Mouse (Mus musculus) R1 (cell line): Measurements from ENCODE around the gene Pdlim5.
A peak's percentile ranks its signal among the peaks of the same experiment; 100 is the strongest.

ENCODE experiments used
- DNase-seq: peaks from one replicate; pipeline ENCODE4 v3.0.0-alpha.2; 2018; ENCODE audit warnings: low read depth, low spot score

The Pdlim5 gene

GRCm38 (mm10) chr3:142339440-142340251 is 55.9 kb downstream of the Pdlim5 start:
- DNase-seq, result no peak

DNA sequence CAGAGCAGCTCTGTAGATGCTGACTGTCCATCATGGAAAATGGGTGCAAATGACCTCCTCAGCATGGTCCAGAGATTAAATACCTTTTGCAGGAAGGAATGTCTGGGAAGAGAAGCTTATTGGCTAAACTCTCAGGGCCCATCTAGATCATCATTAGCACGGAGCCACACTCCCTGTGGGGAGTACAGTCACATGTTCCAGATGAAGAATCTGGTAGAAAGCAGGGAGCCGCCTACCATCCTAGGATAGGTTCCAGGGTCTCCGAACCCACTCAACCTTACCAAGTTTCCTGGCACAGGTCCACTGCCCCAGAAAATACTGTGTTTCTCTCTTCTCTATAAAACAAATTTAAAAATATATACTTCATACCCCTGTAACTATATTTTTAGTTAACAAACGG is 57.4 kb downstream of the Pdlim5 start:
- no peak for DNase-seq

DNA sequence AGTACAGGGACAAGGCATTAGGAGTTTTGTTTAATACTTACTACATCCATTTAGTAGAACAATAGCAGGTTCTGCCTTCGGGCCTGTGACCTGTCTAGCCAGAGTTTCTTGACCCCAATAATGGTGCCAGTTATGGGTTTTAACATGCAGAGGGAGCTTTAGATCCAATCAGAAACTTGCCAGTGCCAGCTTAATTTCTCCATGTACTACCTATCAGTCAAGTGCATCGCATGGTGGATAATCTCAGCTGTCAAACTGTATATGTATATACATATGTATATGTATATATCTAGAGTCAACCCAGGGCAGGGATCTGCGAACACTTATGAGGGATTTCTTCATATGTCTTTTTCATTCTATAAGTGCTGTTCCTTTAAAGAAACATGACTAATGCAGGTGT is 61.0 kb downstream of the Pdlim5 start:
- DNase-seq, result no peak

GRCm38 (mm10) chr3:142333458-142333857 is 62.0 kb downstream of the Pdlim5 start:
- DNase-seq, result no peak

DNA sequence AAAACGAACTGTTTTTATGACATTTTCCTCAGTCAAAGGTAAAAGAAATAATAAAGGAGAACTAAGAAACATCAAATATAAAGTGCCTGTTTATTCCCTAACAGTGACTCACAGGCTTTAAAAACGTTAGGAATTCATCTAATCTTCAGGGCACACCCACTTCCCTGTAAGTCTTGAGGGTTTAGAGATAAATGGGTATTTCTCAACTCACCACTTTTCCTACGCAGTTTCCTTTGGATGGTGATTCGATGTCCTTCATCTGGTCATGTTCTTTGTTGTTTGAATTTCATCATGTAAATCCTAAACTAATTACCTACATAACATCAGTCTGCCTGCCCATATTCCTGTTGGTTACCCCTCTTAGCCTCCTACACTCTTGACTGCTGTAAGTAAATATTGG is 62.8 kb downstream of the Pdlim5 start:
- DNase-seq, result no peak

GRCm38 (mm10) chr3:142331872-142332554 is 63.5 kb downstream of the Pdlim5 start:
- no peak for DNase-seq

GRCm38 (mm10) chr3:142330425-142330824 is 65.1 kb downstream of the Pdlim5 start:
- DNase-seq, result no peak

DNA sequence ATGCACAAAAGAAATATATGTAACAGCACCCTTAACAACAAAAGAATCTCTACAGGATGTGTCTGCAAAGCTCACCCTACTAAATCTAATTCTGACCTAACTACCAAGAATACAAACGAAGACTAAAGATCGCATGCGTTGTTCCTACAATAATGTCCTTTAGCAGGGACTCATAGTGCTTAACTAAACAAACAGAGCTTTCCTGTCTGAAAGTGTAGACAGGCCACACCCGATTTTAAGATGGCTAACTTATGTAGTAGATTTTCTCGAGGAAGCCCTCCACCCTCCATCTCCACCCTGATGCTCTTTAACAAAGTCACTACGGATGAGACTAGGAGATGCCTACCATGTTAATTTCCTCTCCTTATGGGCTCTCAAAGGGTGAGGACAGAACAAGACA is 71.9 kb downstream of the Pdlim5 start:
- no peak for DNase-seq

- DNase-seq, result no peak
Measured at GRCm38 (mm10) chr3:142321930-142322329, 73.6 kb downstream of the Pdlim5 start.

DNA sequence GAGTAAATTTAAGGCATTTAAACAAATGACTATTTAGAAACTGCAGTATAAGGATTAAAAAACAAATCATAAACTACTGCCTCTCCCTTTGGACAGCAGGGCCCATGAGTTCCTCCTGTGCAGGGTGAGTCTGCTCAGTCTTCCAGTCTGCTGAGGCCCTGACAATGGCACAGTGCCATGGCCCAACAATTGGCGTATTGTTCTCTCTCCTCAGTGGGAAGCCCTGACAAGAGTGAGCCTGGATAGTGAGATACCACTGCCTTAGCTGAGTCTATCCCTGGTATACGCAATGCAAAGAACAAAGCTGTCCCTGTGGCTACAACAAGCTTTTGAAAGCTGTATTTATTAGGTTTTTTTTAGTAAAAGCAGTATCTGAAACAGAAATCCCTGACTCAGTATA is 77.3 kb downstream of the Pdlim5 start:
- peak; percentile 37 for DNase-seq

DNA sequence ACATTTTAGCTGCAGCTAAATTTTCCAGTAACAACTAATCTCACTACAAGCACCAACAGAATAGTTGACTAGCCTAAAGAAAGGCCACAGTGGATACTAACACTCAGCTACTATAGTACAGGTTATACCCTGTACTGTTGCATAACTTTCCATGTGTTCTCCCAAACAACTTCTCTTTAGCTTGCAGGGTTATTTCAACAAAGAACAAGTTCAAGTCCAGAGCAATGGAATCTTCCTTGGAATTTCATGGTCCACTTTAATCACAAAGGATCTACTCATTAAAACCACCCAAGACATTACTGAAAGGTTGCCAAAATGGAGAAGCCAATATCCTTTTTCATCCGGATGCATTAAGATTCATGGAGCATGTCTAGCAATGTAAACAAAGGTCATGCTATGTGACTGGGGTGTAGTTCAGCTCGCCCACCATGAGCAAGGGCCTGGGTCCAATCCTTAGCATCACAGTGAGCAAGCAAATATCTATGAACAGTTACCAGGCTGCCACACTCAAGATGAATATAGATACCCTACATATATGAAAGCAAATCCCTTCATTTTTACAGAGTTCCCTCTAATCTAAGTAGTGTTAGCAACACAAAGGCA is 79.3 kb downstream of the Pdlim5 start:
- DNase-seq, result no peak

- no peak for DNase-seq
Measured at GRCm38 (mm10) chr3:142311075-142311474, 84.4 kb downstream of the Pdlim5 start.

DNA sequence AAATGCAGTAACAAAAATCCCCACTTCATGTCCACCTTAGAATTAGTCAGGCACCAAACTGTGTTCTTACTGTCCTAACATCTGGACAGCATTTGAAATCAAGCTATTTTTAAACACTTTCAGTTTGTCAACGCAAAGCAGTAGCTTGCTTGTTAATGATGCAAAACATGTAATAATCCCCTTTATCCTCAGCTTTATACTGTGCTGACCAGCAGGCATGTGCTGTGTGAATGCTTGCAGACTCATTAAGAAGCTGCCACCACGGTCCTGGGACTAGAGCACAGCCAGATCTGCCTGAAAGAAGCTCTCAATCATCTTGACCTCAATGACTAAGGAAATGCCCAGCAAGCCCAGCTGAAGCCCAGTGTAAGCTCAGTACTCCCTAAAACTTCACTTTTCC is 85.0 kb downstream of the Pdlim5 start:
- DNase-seq, result no peak

DNA sequence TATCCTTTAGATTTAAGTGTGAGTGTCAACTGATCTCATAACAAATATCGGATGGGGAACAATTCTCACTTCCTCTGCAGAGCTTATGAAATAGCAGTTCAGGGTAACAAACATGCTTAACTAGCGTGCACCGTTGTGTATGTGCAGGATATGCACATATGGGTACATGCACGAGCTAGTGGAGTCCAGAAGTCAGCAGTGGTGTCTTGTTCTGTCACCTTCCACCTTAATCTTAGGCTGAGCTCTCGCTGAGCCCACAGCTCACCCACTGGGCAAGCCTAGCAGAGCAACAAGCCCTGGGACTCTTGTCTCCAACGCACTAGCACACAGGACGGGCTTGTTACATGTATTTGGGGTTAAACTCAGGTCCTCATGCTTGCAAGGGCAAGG is 100.2 kb downstream of the Pdlim5 start:
- no peak for DNase-seq

DNA sequence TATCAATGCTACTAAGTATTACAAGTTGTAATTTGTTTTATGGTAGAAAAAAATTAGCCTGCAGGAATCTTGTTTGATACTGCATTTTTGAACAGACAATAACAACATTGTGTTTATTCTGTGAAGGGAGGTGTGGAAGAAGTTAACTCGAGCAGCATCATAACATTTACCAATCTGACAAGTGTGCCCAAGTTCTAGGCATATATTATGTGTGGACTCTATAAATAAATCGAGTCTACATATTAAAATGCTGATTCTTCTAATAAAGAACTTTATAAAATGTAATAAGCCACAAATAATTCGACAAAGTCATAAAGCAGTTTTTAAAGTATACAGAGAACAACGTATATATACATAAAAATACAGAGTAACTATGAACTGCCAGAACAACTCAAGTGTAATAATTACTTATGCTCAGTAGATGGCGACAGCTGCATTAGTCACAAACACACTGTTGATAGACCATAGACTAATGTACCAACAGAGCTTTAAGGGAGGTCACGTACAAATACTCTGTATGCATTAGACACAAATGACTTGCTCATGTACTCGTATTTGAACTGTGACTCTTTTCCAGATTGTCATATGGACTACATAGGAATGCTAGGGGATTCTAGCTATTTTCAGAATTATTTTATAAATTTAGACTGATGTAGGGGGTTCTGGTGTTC is 100.7 kb downstream of the Pdlim5 start:
- peak; percentile 45 for DNase-seq

DNA sequence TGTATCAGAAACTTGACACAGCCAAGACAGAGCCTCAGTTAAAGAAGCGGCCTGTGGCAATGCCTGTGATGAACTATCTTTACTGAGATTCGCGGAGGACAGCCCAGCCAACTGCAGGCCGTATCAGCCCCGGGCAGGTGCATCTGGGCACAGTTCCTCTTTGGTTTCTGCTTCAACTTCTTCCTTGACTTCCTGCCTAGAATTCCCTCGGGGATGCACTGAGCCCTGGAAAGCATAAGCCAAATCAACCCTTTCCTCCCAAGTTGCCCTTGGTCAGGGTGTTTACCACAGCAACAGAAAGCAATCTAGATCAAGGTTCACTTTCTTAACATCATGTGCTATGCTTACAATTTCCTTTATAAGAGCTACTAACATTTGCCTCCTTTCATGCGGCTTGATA is 101.9 kb downstream of the Pdlim5 start:
- DNase-seq, result no peak

GRCm38 (mm10) chr3:142282706-142283105 is 112.8 kb downstream of the Pdlim5 start:
- DNase-seq, result peak; percentile 66

GRCm38 (mm10) chr3:142281656-142282055 is 113.8 kb downstream of the Pdlim5 start:
- DNase-seq, result no peak

- DNase-seq, result no peak
Measured at GRCm38 (mm10) chr3:142281093-142281445, 114.4 kb downstream of the Pdlim5 start.

- DNase-seq, result no peak
Measured at GRCm38 (mm10) chr3:142280366-142281092, 115.0 kb downstream of the Pdlim5 start.

- DNase-seq, result peak; percentile 59
Measured at GRCm38 (mm10) chr3:142279011-142279410, 116.5 kb downstream of the Pdlim5 start.

GRCm38 (mm10) chr3:142276506-142276905 is 119.0 kb downstream of the Pdlim5 start:
- DNase-seq, result no peak
